ENCODE assay signal across 15 mouse cellular contexts in the genomic region with DNA sequence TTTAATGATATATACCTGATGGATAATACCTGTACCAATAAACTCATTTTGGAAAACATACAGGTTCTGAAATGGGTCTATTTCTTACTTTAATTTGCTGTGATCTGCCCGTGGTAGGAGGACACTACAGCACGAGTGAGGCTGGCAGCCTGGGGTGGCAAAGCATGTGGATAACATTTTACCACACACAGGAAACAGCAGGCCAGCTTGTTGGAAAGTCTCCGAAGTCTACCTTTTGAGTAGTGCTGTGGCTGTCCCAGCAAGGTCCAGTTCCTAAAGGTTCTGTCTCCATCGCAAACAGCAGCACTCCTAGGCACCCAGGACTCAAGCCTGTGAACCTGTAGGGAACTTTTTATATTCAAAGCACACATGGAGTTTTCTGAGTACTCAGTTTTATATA.
"Had no signal": no experiment of that assay in that cellular context is flagged by ENCODE, and none has a peak within 500 bp of the region (broad histone marks: within the 10 kb centered on the region; RNA-seq: fewer than 3 reads in every experiment).

No protein-coding gene starts in this region.

- H3K27ac ChIP-seq: neural tube, embryonic 15.5 days; stomach, embryonic 15.5 days; stomach, postnatal 0 days had no signal

- H3K9ac ChIP-seq: neural tube, embryonic 15.5 days; stomach, embryonic 15.5 days had no signal

- DNase-seq: retina, postnatal 1 day; right cerebral cortex, adult 18-20 months; right cerebral cortex, postnatal 14 days; right cerebral cortex, postnatal 25 days; right cerebral cortex, postnatal 4 days; spleen, adult 18-20 months; thymus, adult 18-20 months; thymus, adult 2 months; thymus, postnatal 14 days; thymus, postnatal 25 days; thymus, postnatal 36 days; thymus, postnatal 4 days had no signal

- H3K36me3 ChIP-seq: neural tube, embryonic 15.5 days; stomach, embryonic 15.5 days had no signal

- H3K4me3 ChIP-seq: neural tube, embryonic 15.5 days; stomach, embryonic 15.5 days had no signal

- H3K27me3 ChIP-seq: neural tube, embryonic 15.5 days; stomach, embryonic 15.5 days had no signal

- H3K4me2 ChIP-seq: neural tube, embryonic 15.5 days; stomach, embryonic 15.5 days had no signal

- H3K9me3 ChIP-seq: neural tube, embryonic 15.5 days; stomach, embryonic 15.5 days had no signal
